Mouse (Mus musculus): ENCODE results near the gene Agpat4.
"Not testable (repeated sequence)": the region's sequence is repeated elsewhere in the genome, so short reads cannot be mapped to it uniquely, and the experiment has no call there.

The Agpat4 gene

GRCm38 (mm10) chr17:12118561-12118925 lies at the start of gene Agpat4:
TSS of gene Agpat4 (plus strand) at chr17:12118704.
- peak; percentile 38 for DNase-seq

GRCm38 (mm10) chr17:12076816-12077215 lies 41.7 kb upstream of the Agpat4 start:
- no peak for DNase-seq

- DNase-seq = no peak
Measured at GRCm38 (mm10) chr17:12080656-12081495, 37.6 kb upstream of the Agpat4 start.

GRCm38 (mm10) chr17:12082201-12082600 lies 36.3 kb upstream of the Agpat4 start:
- DNase-seq = no peak

GRCm38 (mm10) chr17:12090261-12090927 lies 28.1 kb upstream of the Agpat4 start:
- no peak for DNase-seq

GRCm38 (mm10) chr17:12092901-12093564 lies 25.5 kb upstream of the Agpat4 start:
- no peak for DNase-seq

- DNase-seq = no peak
Measured at GRCm38 (mm10) chr17:12094016-12094415, 24.5 kb upstream of the Agpat4 start.

- DNase-seq = no peak
Measured at GRCm38 (mm10) chr17:12094827-12095590, 23.5 kb upstream of the Agpat4 start.

- no peak for DNase-seq
Measured at GRCm38 (mm10) chr17:12099415-12099814, 19.1 kb upstream of the Agpat4 start.

- no peak for DNase-seq
Measured at GRCm38 (mm10) chr17:12102326-12102725, 16.2 kb upstream of the Agpat4 start.

GRCm38 (mm10) chr17:12103781-12104180 lies 14.7 kb upstream of the Agpat4 start:
- no peak for DNase-seq

- no peak for DNase-seq
Measured at GRCm38 (mm10) chr17:12104245-12104644, 14.3 kb upstream of the Agpat4 start.

- no peak for DNase-seq
Measured at GRCm38 (mm10) chr17:12104690-12105089, 13.8 kb upstream of the Agpat4 start.

GRCm38 (mm10) chr17:12106255-12106654 lies 12.2 kb upstream of the Agpat4 start:
- no peak for DNase-seq

- DNase-seq = no peak
Measured at GRCm38 (mm10) chr17:12113626-12114025, 4.9 kb upstream of the Agpat4 start.

- DNase-seq = no peak
Measured at GRCm38 (mm10) chr17:12115086-12115485, 3.4 kb upstream of the Agpat4 start.

GRCm38 (mm10) chr17:12118131-12118530 lies 373 bp upstream of the Agpat4 start:
- no peak for DNase-seq

- peak; percentile 63 for DNase-seq
Measured at GRCm38 (mm10) chr17:12118926-12119641, 580 bp downstream of the Agpat4 start.

GRCm38 (mm10) chr17:12119675-12120074 lies 1.2 kb downstream of the Agpat4 start:
- DNase-seq = no peak

- no peak for DNase-seq
Measured at GRCm38 (mm10) chr17:12120268-12120667, 1.8 kb downstream of the Agpat4 start.

GRCm38 (mm10) chr17:12121226-12121794 lies 2.8 kb downstream of the Agpat4 start:
- DNase-seq = no peak

GRCm38 (mm10) chr17:12122262-12122661 lies 3.8 kb downstream of the Agpat4 start:
- not testable (repeated sequence) for DNase-seq

Measured in cerebellum, adult 11 months (tissue).